Mouse (Mus musculus): ENCODE measurements around the gene Tex22. TPM values are rescaled to one million over a fixed set of nuclear protein-coding genes. Genes with fewer than 3 reads are reported as not detected.

Tex22 gene
- polyA plus RNA-seq (2014; fragmentation: Illumina TruSeq; extraction: RNeasy Lipid Tissue Mini Kit (QIAGEN cat#74804); ENCODE audit: low read depth, low replicate concordance): not detected

GRCm38 (mm10) chr12:113074329-113075062 is at the start of gene Tex22:
Gene Tex22 (plus strand): TSS chr12:113074502.

GRCm38 (mm10) chr12:113097749-113098281 is 23.5 kb downstream of the Tex22 start, which contains the start of gene Mta1:
Gene Mta1 (plus strand): TSS chr12:113098278.

Other genes with a start within 250 kb of the Tex22 start
- 8.8 TPM for gene Cdca4, start 245.1 kb upstream of the Tex22 start, polyA plus RNA-seq (2014; fragmentation: Illumina TruSeq; extraction: RNeasy Lipid Tissue Mini Kit (QIAGEN cat#74804); ENCODE audit: low read depth, low replicate concordance)
- 0.66 TPM for gene Gpr132, start 206.3 kb upstream of the Tex22 start, polyA plus RNA-seq (2014; fragmentation: Illumina TruSeq; extraction: RNeasy Lipid Tissue Mini Kit (QIAGEN cat#74804); ENCODE audit: low read depth, low replicate concordance)
- 0.09 TPM for gene Jag2, start 144.7 kb upstream of the Tex22 start, polyA plus RNA-seq (2014; fragmentation: Illumina TruSeq; extraction: RNeasy Lipid Tissue Mini Kit (QIAGEN cat#74804); ENCODE audit: low read depth, low replicate concordance)
- not detected for gene Nudt14, start 132.4 kb upstream of the Tex22 start, polyA plus RNA-seq (2014; fragmentation: Illumina TruSeq; extraction: RNeasy Lipid Tissue Mini Kit (QIAGEN cat#74804); ENCODE audit: low read depth, low replicate concordance)
- gene Btbd6, start 98.0 kb upstream of the Tex22 start, polyA plus RNA-seq (2014; fragmentation: Illumina TruSeq; extraction: RNeasy Lipid Tissue Mini Kit (QIAGEN cat#74804); ENCODE audit: low read depth, low replicate concordance): 1.6 TPM
- gene Brf1, start 73.8 kb upstream of the Tex22 start, polyA plus RNA-seq (2014; fragmentation: Illumina TruSeq; extraction: RNeasy Lipid Tissue Mini Kit (QIAGEN cat#74804); ENCODE audit: low read depth, low replicate concordance): 20.3 TPM
- 6.5 TPM for gene Pacs2, start 60.0 kb upstream of the Tex22 start, polyA plus RNA-seq (2014; fragmentation: Illumina TruSeq; extraction: RNeasy Lipid Tissue Mini Kit (QIAGEN cat#74804); ENCODE audit: low read depth, low replicate concordance)
- gene Mta1, start 23.8 kb downstream of the Tex22 start, polyA plus RNA-seq (2014; fragmentation: Illumina TruSeq; extraction: RNeasy Lipid Tissue Mini Kit (QIAGEN cat#74804); ENCODE audit: low read depth, low replicate concordance): 7.2 TPM
- gene Crip2, start 65.7 kb downstream of the Tex22 start, polyA plus RNA-seq (2014; fragmentation: Illumina TruSeq; extraction: RNeasy Lipid Tissue Mini Kit (QIAGEN cat#74804); ENCODE audit: low read depth, low replicate concordance): not detected
- gene Crip1, start 71.8 kb downstream of the Tex22 start, polyA plus RNA-seq (2014; fragmentation: Illumina TruSeq; extraction: RNeasy Lipid Tissue Mini Kit (QIAGEN cat#74804); ENCODE audit: low read depth, low replicate concordance): 12.1 TPM
- gene Tedc1, start 81.9 kb downstream of the Tex22 start, polyA plus RNA-seq (2014; fragmentation: Illumina TruSeq; extraction: RNeasy Lipid Tissue Mini Kit (QIAGEN cat#74804); ENCODE audit: low read depth, low replicate concordance): 0.38 TPM
- not detected for gene Tmem121, start 111.4 kb downstream of the Tex22 start, polyA plus RNA-seq (2014; fragmentation: Illumina TruSeq; extraction: RNeasy Lipid Tissue Mini Kit (QIAGEN cat#74804); ENCODE audit: low read depth, low replicate concordance)